Mouse (Mus musculus) hindbrain, embryonic 13.5 days (tissue): ENCODE results near the gene Olfr149. TPM values are rescaled to one million over a fixed set of nuclear protein-coding genes. Genes with fewer than 3 reads are reported as not detected.

Source experiments
- ATAC-seq: fragments of 200-750 bp; cut with Nextera tagmentation; 2 replicates; pipeline ENCODE4 v1.8.0; 2017; ENCODE audit warnings: moderate TSS enrichment; ENCODE audit not compliant: low FRiP score
- H3K27ac ChIP-seq: fragments of 300-500 bp; sonication (generic); 2 replicates; pipeline ENCODE4 v1.5.1; 2015; ENCODE audit warnings: inconsistent platforms, mild to moderate bottlenecking, moderate library complexity
- H3K27me3 ChIP-seq: fragments of 300-500 bp; sonication (generic); 2 replicates; pipeline ENCODE4 v1.6.1; 2015; ENCODE audit warnings: mild to moderate bottlenecking, inconsistent platforms
- H3K36me3 ChIP-seq: fragments of 300-500 bp; sonication (generic); 2 replicates; pipeline ENCODE4 v1.6.1; 2015; ENCODE audit warnings: mild to moderate bottlenecking, inconsistent platforms
- H3K4me1 ChIP-seq: fragments of 300-500 bp; sonication (generic); replicated peaks from 2 replicates; pipeline ENCODE4 v1.6.1; 2015; ENCODE audit warnings: inconsistent platforms
- H3K4me2 ChIP-seq: fragments of 300-500 bp; sonication (generic); 2 replicates; pipeline ENCODE4 v1.6.1; 2015; ENCODE audit warnings: inconsistent platforms, mild to moderate bottlenecking, moderate library complexity
- H3K4me3 ChIP-seq: fragments of 300-500 bp; sonication (generic); 2 replicates; pipeline ENCODE4 v1.5.1; 2015; ENCODE audit warnings: mild to moderate bottlenecking, inconsistent platforms
- H3K9ac ChIP-seq: fragments of 300-500 bp; sonication (generic); 2 replicates; pipeline ENCODE4 v1.6.1; 2015; ENCODE audit warnings: mild to moderate bottlenecking, inconsistent platforms
- H3K9me3 ChIP-seq: fragments of 300-500 bp; sonication (generic); 2 replicates; pipeline ENCODE4 v1.6.1; 2016; ENCODE audit warnings: inconsistent platforms
- WGBS: fragments of 180-500 bp; shearing (Covaris S2); methylation state at CpG from one replicate; pipeline ENCODE4 v1.1.7; 2015; 5-methylcytosine and 5-hydroxymethylcytosine counted together
- polyA plus RNA-seq: library from polyadenylated mRNA; unstranded; fragments of >200 nt; fragmentation: Nextera tagmentation; extraction: Ambion mirVana; gene quantifications from 2 replicates; pipeline ENCODE4 v1.2.1, GENCODE M21; 2015

The Olfr149 gene
- polyA plus RNA-seq, 1 experiment from 2014 or later: not detected

DNA sequence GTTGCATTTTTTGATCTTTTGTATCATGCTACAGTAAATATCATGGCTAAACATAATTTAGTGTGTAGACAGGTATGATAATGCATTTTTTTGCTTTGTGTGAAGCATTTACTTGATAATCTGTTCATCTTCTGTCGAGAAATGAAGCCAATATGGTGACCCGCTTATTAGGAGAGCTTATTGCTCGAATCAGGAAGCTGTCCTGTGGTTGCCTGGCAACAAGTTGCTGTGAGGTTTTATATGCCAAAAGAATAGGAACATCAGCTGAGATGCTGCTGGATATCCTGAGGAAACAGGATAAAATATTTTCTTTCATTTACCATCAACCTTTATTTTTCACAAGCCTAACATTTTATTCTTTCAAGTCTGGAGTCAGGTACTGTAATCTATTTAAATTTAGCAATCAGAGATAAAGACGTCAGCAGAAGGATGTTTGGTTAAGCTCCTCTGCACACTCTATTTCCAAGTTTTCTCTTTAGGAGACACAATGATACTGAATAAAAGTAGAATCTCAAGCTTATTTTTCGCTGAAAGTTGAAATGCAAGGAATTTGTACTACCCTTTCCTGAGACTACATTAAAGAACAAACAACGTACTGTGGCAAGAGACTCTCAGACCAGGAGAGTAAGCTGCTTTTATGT is 52.0 kb downstream of the Olfr149 start:
- WGBS: 71% methylated on average over 6 of the region's 6 CpGs
- Histone ChIP-seq H3K4me3 (no peak overlapping the region), H3K36me3 (no peaks in the 10 kb centered on the region), H3K9ac (no peak overlapping the region), H3K27ac (no peak overlapping the region), H3K4me2 (no peak overlapping the region), H3K4me1 (no peaks in the 10 kb centered on the region), H3K27me3 (no peaks in the 10 kb centered on the region), H3K9me3 (no peaks in the 10 kb centered on the region)
- ATAC-seq: no peak

Other genes starting within 250 kb of the Olfr149 start
- not detected in 2 replicates for gene Olfr955, start 235.2 kb downstream of the Olfr149 start, polyA plus RNA-seq
- not detected in 2 replicates for gene Olfr44, start 213.1 kb downstream of the Olfr149 start, polyA plus RNA-seq
- not detected in 2 replicates for gene Olfr957, start 191.3 kb downstream of the Olfr149 start, polyA plus RNA-seq
- not detected in 2 replicates for gene Olfr958, start 153.1 kb downstream of the Olfr149 start, polyA plus RNA-seq
- gene Olfr959, start 131.5 kb downstream of the Olfr149 start, polyA plus RNA-seq: not detected in 2 replicates
- 63.0 and 69.8 TPM in 2 replicates for gene AW551984, start 102.7 kb downstream of the Olfr149 start, polyA plus RNA-seq
- gene Olfr148, start 96.5 kb downstream of the Olfr149 start, polyA plus RNA-seq: not detected in 2 replicates
- gene Olfr960, start 85.7 kb downstream of the Olfr149 start, polyA plus RNA-seq: not detected in 2 replicates
- not detected in 2 replicates for gene Olfr961, start 62.0 kb downstream of the Olfr149 start, polyA plus RNA-seq
- gene Olfr963, start 39.9 kb downstream of the Olfr149 start, polyA plus RNA-seq: not detected in 2 replicates
- not detected in 2 replicates for gene Olfr965, start 4.2 kb upstream of the Olfr149 start, polyA plus RNA-seq
- gene Olfr150, start 23.9 kb upstream of the Olfr149 start, polyA plus RNA-seq: not detected in 2 replicates
- not detected in 2 replicates for gene Olfr967, start 39.1 kb upstream of the Olfr149 start, polyA plus RNA-seq
- not detected in 2 replicates for gene Olfr968, start 76.1 kb upstream of the Olfr149 start, polyA plus RNA-seq
- not detected in 2 replicates for gene Olfr969, start 83.8 kb upstream of the Olfr149 start, polyA plus RNA-seq
- gene Olfr970, start 101.7 kb upstream of the Olfr149 start, polyA plus RNA-seq: not detected in 2 replicates
- gene Olfr971, start 129.8 kb upstream of the Olfr149 start, polyA plus RNA-seq: not detected in 2 replicates
- not detected in 2 replicates for gene Olfr972, start 159.3 kb upstream of the Olfr149 start, polyA plus RNA-seq
- gene Olfr229, start 200.2 kb upstream of the Olfr149 start, polyA plus RNA-seq: not detected in 2 replicates
- gene Olfr974, start 230.4 kb upstream of the Olfr149 start, polyA plus RNA-seq: not detected in 2 replicates
- gene Olfr975, start 244.9 kb upstream of the Olfr149 start, polyA plus RNA-seq: 0.06 TPM in 1 of 2 replicates, not detected in the other